Mouse (Mus musculus): ENCODE results near the gene Hoxd8. TPM values are rescaled to one million over a fixed set of nuclear protein-coding genes. Genes with fewer than 3 reads are reported as not detected.
A peak's percentile ranks its signal among the peaks of the same experiment; 100 is the strongest.

The Hoxd8 gene
- polyA plus RNA-seq, 1 experiment from 2014 or later = 11.6 TPM

DNA sequence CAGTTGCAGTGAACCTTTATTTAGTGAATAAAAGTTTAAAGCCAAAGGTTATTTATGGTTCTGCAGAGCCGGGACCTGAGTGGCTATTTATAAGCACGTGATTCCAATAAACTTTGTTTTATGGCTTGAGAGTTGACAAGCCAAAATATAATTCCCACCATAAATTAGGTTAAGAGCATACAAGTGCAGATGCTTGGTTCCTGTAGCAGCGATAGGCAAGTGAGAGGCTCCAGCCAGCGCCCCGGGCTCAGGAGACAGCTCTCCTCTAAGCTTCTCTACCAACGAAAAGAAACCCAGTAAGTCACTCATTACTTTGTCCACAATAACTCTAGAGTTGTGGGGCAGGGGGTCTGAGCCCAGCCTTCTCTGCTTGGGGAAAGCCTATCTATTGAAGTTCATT lies 17.5 kb downstream of the Hoxd8 start:
- Histone ChIP-seq H3K9me3 (replicated peaks) (no peaks in the 10 kb centered on the region), H3K36me3 (peaks cover 23% of the 10 kb centered on the region), H3K4me3 (peak overlapping the region; percentile 10; the same call in 1 of the 2 replicates), H3K4me1 (peaks cover 92% of the 10 kb centered on the region), H3K27me3 (ENCODE audit: low read depth, poor library complexity, severe bottlenecking) (peaks cover 75% of the 10 kb centered on the region), H3K27ac (peak overlapping the region; percentile 14; the same call in 1 of the 2 replicates)
- peak; percentile 62 for DNase-seq (ENCODE audit: low spot score)
- WGBS = 5% methylated on average over 6 of the region's 6 CpGs

GRCm38 (mm10) chr2:74722949-74723348 lies 18.5 kb downstream of the Hoxd8 start:
- Histone ChIP-seq H3K36me3 (peaks cover 30% of the 10 kb centered on the region), H3K27me3 (ENCODE audit: low read depth, poor library complexity, severe bottlenecking) (peaks cover 79% of the 10 kb centered on the region), H3K27ac (no peak overlapping the region), H3K4me3 (peak overlapping the region; percentile 9), H3K4me1 (peaks cover 97% of the 10 kb centered on the region), H3K9me3 (replicated peaks) (no peaks in the 10 kb centered on the region)
- 18% methylated on average over 8 of the region's 8 CpGs for WGBS
- peak; percentile 45 for DNase-seq (ENCODE audit: low spot score)

- Histone ChIP-seq H3K36me3 (peaks cover 42% of the 10 kb centered on the region), H3K27ac (no peak overlapping the region), H3K9me3 (replicated peaks) (no peaks in the 10 kb centered on the region), H3K4me1 (peaks cover 99% of the 10 kb centered on the region), H3K27me3 (ENCODE audit: low read depth, poor library complexity, severe bottlenecking) (peaks cover 84% of the 10 kb centered on the region), H3K4me3 (no peak overlapping the region)
- WGBS = 19% methylated on average over 7 of the region's 7 CpGs
- DNase-seq (ENCODE audit: low spot score) = peak; percentile 40
Observed at GRCm38 (mm10) chr2:74724244-74725015, 20.0 kb downstream of the Hoxd8 start.

- Histone ChIP-seq H3K9me3 (replicated peaks) (no peaks in the 10 kb centered on the region), H3K36me3 (peaks cover 42% of the 10 kb centered on the region), H3K27ac (no peak overlapping the region), H3K4me1 (peaks cover 99% of the 10 kb centered on the region), H3K27me3 (ENCODE audit: low read depth, poor library complexity, severe bottlenecking) (peaks cover 86% of the 10 kb centered on the region), H3K4me3 (peak overlapping the region; percentile 21; the same call in 1 of the 2 replicates)
- 9% methylated on average over 17 of the region's 17 CpGs for WGBS
- peak; percentile 57 for DNase-seq (ENCODE audit: low spot score)
Observed at GRCm38 (mm10) chr2:74725171-74725570, 20.8 kb downstream of the Hoxd8 start.

- DNase-seq (ENCODE audit: low spot score) = peak; percentile 45
- Histone ChIP-seq H3K4me1 (peaks cover 99% of the 10 kb centered on the region), H3K27ac (peak within 1 kb of the TSS; percentile 84), H3K36me3 (peaks cover 44% of the 10 kb centered on the region), H3K4me3 (peak within 1 kb of the TSS; percentile 58), H3K9me3 (replicated peaks) (no peaks in the 10 kb centered on the region), H3K27me3 (ENCODE audit: low read depth, poor library complexity, severe bottlenecking) (peaks cover 93% of the 10 kb centered on the region)
- 25% methylated on average over 5 of the region's 5 CpGs for WGBS
Observed at GRCm38 (mm10) chr2:74726551-74726950, 22.1 kb downstream of the Hoxd8 start, which contains the start of gene Gm28230. Gm28230 (plus strand) TSS chr2:74726728.

GRCm38 (mm10) chr2:74726973-74727639 lies 22.7 kb downstream of the Hoxd8 start:
- H3K4me1 ChIP-seq = peaks cover 99% of the 10 kb centered on the region
- peak overlapping the region; percentile 58 for H3K4me3 ChIP-seq
- H3K27ac ChIP-seq = peak overlapping the region; percentile 84
- peaks cover 96% of the 10 kb centered on the region for H3K27me3 ChIP-seq (ENCODE audit: low read depth, poor library complexity, severe bottlenecking)
- H3K9me3 ChIP-seq (replicated peaks) = no peaks in the 10 kb centered on the region
- H3K36me3 ChIP-seq = peaks cover 48% of the 10 kb centered on the region
- DNase-seq (ENCODE audit: low spot score) = no peak
- WGBS = 2% methylated on average over 43 of the region's 43 CpGs

DNA sequence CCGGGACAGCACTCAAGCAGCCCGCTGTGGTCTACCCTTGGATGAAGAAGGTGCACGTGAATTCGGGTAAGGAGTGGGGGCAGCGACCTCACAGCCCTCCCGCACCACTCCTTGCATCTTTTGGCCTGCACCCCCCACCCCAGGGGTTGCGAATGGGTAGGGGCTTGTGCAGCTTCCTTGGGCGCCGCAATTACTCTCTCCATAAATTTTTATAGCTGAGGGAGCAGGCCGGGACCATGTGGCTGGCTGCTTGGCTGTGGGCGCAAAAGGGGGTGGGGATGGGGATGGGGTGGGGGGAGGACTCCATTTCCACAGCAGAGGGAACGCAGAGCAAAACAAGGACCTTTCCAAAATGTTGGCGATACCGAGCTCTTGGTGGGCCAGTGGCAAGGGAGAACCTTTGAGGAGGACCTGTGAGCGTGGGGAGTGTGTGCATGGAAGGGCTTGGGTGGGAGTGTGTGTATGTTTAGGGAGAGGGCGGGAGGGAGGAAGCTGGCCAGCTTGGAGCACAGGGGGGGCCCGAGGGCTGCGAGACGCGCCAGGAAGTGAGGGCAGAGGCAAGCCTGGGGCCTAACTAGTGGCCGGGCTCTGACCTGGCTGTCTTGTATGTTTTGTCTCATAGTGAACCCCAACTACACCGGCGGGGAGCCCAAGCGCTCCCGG lies 23.4 kb downstream of the Hoxd8 start:
- Histone ChIP-seq H3K4me1 (peaks cover 99% of the 10 kb centered on the region), H3K9me3 (replicated peaks) (no peaks in the 10 kb centered on the region), H3K27me3 (ENCODE audit: low read depth, poor library complexity, severe bottlenecking) (peaks cover 94% of the 10 kb centered on the region), H3K4me3 (peak overlapping the region; percentile 58), H3K36me3 (peaks cover 48% of the 10 kb centered on the region), H3K27ac (peak overlapping the region; percentile 84)
- 3% methylated on average over 25 of the region's 25 CpGs for WGBS
- peak; percentile 69 for DNase-seq (ENCODE audit: low spot score)

GRCm38 (mm10) chr2:74728303-74728680 lies 23.9 kb downstream of the Hoxd8 start:
- H3K36me3 ChIP-seq = peaks cover 46% of the 10 kb centered on the region
- peak; percentile 50 for DNase-seq (ENCODE audit: low spot score)
- peaks cover 93% of the 10 kb centered on the region for H3K27me3 ChIP-seq (ENCODE audit: low read depth, poor library complexity, severe bottlenecking)
- H3K4me3 ChIP-seq = peak overlapping the region; percentile 58
- H3K27ac ChIP-seq = peak overlapping the region; percentile 84
- 18% methylated on average over 13 of the region's 13 CpGs for WGBS
- H3K4me1 ChIP-seq = peaks cover 99% of the 10 kb centered on the region
- no peaks in the 10 kb centered on the region for H3K9me3 ChIP-seq (replicated peaks)

GRCm38 (mm10) chr2:74730331-74730730 lies 25.9 kb downstream of the Hoxd8 start:
- peaks cover 39% of the 10 kb centered on the region for H3K36me3 ChIP-seq
- H3K4me1 ChIP-seq = peaks cover 99% of the 10 kb centered on the region
- H3K27me3 ChIP-seq (ENCODE audit: low read depth, poor library complexity, severe bottlenecking) = peaks cover 89% of the 10 kb centered on the region
- DNase-seq (ENCODE audit: low spot score) = peak; percentile 29
- no peak overlapping the region for H3K27ac ChIP-seq
- no peak overlapping the region for H3K4me3 ChIP-seq
- 9% methylated on average over 8 of the region's 8 CpGs for WGBS
- no peaks in the 10 kb centered on the region for H3K9me3 ChIP-seq (replicated peaks)

GRCm38 (mm10) chr2:74731055-74731454 lies 26.6 kb downstream of the Hoxd8 start:
- Histone ChIP-seq H3K4me3 (no peak overlapping the region), H3K36me3 (peaks cover 34% of the 10 kb centered on the region), H3K27me3 (ENCODE audit: low read depth, poor library complexity, severe bottlenecking) (peaks cover 89% of the 10 kb centered on the region), H3K4me1 (peaks cover 100% of the 10 kb centered on the region), H3K27ac (no peak overlapping the region), H3K9me3 (replicated peaks) (no peaks in the 10 kb centered on the region)
- DNase-seq (ENCODE audit: low spot score) = peak; percentile 39

DNA sequence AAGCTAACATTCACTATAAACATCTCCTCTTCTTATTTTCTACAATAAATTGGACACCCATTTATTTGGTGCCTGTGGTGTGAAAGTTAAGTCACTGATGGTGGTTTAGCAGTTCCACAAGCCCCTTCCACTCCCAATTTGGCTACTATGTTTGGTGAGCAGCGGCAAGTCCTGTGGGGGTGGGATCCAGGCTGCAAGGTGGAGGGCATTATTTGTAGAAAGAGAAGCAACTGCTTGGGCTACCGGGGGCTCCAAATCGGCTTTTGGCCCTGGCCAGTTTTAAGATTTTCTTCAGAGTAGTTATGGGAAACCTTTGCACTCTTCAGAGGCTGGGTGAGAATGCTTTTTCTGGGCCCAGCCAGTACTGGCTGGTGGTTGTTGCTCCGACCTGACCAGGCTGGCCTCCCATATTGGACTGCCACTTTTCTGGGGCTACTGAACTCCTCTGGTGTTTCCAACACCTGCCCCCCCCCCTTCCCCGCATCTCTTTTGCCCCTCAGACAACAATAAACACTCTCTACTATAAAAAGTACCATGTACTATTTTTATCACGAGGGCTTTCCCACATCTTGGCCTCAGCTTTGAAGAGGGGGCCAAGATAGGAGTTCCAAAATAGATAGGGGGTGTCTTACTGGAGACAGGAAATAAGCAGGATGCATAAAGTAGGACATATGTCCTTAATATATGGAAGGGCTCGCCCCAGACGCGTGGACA lies 27.5 kb downstream of the Hoxd8 start:
- WGBS = 6% methylated on average over 9 of the region's 9 CpGs
- DNase-seq (ENCODE audit: low spot score) = peak; percentile 42
- peaks cover 100% of the 10 kb centered on the region for H3K4me1 ChIP-seq
- H3K27ac ChIP-seq = peak overlapping the region; percentile 30; the same call in 1 of the 2 replicates
- peak overlapping the region; percentile 47; the same call in 1 of the 2 replicates for H3K4me3 ChIP-seq
- peaks cover 26% of the 10 kb centered on the region for H3K36me3 ChIP-seq
- H3K27me3 ChIP-seq (ENCODE audit: low read depth, poor library complexity, severe bottlenecking) = peaks cover 89% of the 10 kb centered on the region
- H3K9me3 ChIP-seq (replicated peaks) = no peaks in the 10 kb centered on the region

Measured in limb, embryonic 10.5 days (tissue).